Mouse (Mus musculus): ENCODE data around the gene Dclre1c. TPM values are rescaled to one million over a fixed set of nuclear protein-coding genes. Genes with fewer than 3 reads are reported as not detected.

Gene Dclre1c
- total and polyA plus RNA-seq, 2 experiments from 2014 or later, result 6.8 to 9.5 TPM

- no peak overlapping the region for H3K9ac ChIP-seq
- WGBS, result 98% methylated on average over 5 of the region's 5 CpGs
- ATAC-seq, result no peak
- no peaks in the 10 kb centered on the region for H3K4me1 ChIP-seq (ENCODE audit: insufficient read depth)
- H3K4me2 ChIP-seq (ENCODE audit: low read depth), result no peak overlapping the region
- H3K27me3 ChIP-seq (ENCODE audit: insufficient read depth, low read length), result no peaks in the 10 kb centered on the region
- DNase-seq, result no peak
- no peaks in the 10 kb centered on the region for H3K9me3 ChIP-seq (ENCODE audit: low read length)
- peaks cover 50% of the 10 kb centered on the region for H3K36me3 ChIP-seq (ENCODE audit: insufficient read depth)
- H3K27ac ChIP-seq (ENCODE audit: low read depth, low read length), result no peak overlapping the region
- TF ChIP-seq CTCF (IDR thresholded peaks at IDR 0.05; ENCODE audit: low read depth), result no peak
- no peak overlapping the region for H3K4me3 ChIP-seq (ENCODE audit: low read depth, low read length)
Measured at GRCm38 (mm10) chr2:3500886-3501285, 77.0 kb downstream of the Dclre1c start.

- Histone ChIP-seq H3K27me3 (ENCODE audit: insufficient read depth, low read length) (no peaks in the 10 kb centered on the region), H3K27ac (ENCODE audit: low read depth, low read length) (peak overlapping the region; percentile 94), H3K4me2 (ENCODE audit: low read depth) (peak overlapping the region; percentile 88), H3K4me1 (ENCODE audit: insufficient read depth) (no peaks in the 10 kb centered on the region; the same call in 1 of the 2 replicates), H3K9me3 (ENCODE audit: low read length) (no peaks in the 10 kb centered on the region), H3K36me3 (ENCODE audit: insufficient read depth) (peaks cover 16% of the 10 kb centered on the region), H3K9ac (peak overlapping the region; percentile 93), H3K4me3 (ENCODE audit: low read depth, low read length) (peak overlapping the region; percentile 93)
- DNase-seq (peak; percentile 4), ATAC-seq (no peak)
- no peak for TF ChIP-seq CTCF (IDR thresholded peaks at IDR 0.05; ENCODE audit: low read depth)
- under 1% methylated on average over 15 of the region's 15 CpGs for WGBS
Measured at GRCm38 (mm10) chr2:3512076-3512475, 88.1 kb downstream of the Dclre1c start.

- 1% methylated on average over 60 of the region's 60 CpGs for WGBS
- Histone ChIP-seq H3K4me3 (ENCODE audit: low read depth, low read length) (peak within 1 kb of the TSS; percentile 93), H3K4me1 (ENCODE audit: insufficient read depth) (no peaks in the 10 kb centered on the region; the same call in 1 of the 2 replicates), H3K27me3 (ENCODE audit: insufficient read depth, low read length) (no peaks in the 10 kb centered on the region), H3K27ac (ENCODE audit: low read depth, low read length) (peak within 1 kb of the TSS; percentile 94), H3K36me3 (ENCODE audit: insufficient read depth) (peaks cover 14% of the 10 kb centered on the region), H3K9me3 (ENCODE audit: low read length) (no peaks in the 10 kb centered on the region), H3K4me2 (ENCODE audit: low read depth) (peak within 1 kb of the TSS; percentile 88), H3K9ac (peak within 1 kb of the TSS; percentile 93)
- DNase-seq, result peak; percentile 99
- ATAC-seq, result peak; percentile 99
- peak; percentile 32 for TF ChIP-seq CTCF (IDR thresholded peaks at IDR 0.05; ENCODE audit: low read depth)
Measured at GRCm38 (mm10) chr2:3512552-3513454, 88.9 kb downstream of the Dclre1c start, which contains the start of the genes Gm45902, Hspa14 and Cdnf. Gm45902 (minus strand) TSS chr2:3512790. Hspa14 (minus strand) TSS chr2:3512814. Cdnf (plus strand) TSS chr2:3513030.

Other genes starting within 250 kb of the Dclre1c start
- 92.8 and 94.0 TPM in 2 replicates for gene Nmt2, start 139.9 kb upstream of the Dclre1c start, total RNA-seq (2014; rRNA removed)
- gene Nmt2, start 139.9 kb upstream of the Dclre1c start, polyA plus RNA-seq (2015; fragmentation: Nextera tagmentation; extraction: Ambion mirVana), result 80.4 and 101 TPM in 2 replicates
- 11.8 and 13.5 TPM in 2 replicates for gene Rpp38, start 91.5 kb upstream of the Dclre1c start, total RNA-seq (2014; rRNA removed)
- 9.4 and 9.8 TPM in 2 replicates for gene Rpp38, start 91.5 kb upstream of the Dclre1c start, polyA plus RNA-seq (2015; fragmentation: Nextera tagmentation; extraction: Ambion mirVana)
- gene Acbd7, start 88.0 kb upstream of the Dclre1c start, total RNA-seq (2014; rRNA removed), result 4.1 TPM in 1 of 2 replicates, not detected in the other
- gene Acbd7, start 88.0 kb upstream of the Dclre1c start, polyA plus RNA-seq (2015; fragmentation: Nextera tagmentation; extraction: Ambion mirVana), result 4.3 and 5.7 TPM in 2 replicates
- gene Olah, start 26.9 kb upstream of the Dclre1c start, total RNA-seq (2014; rRNA removed), result not detected in 2 replicates
- 0.13 TPM in 1 of 2 replicates, not detected in the other for gene Olah, start 26.9 kb upstream of the Dclre1c start, polyA plus RNA-seq (2015; fragmentation: Nextera tagmentation; extraction: Ambion mirVana)
- 6.4 and 13.2 TPM in 2 replicates for gene Meig1, start 1.5 kb upstream of the Dclre1c start, total RNA-seq (2014; rRNA removed)
- 20.8 and 25.3 TPM in 2 replicates for gene Meig1, start 1.5 kb upstream of the Dclre1c start, polyA plus RNA-seq (2015; fragmentation: Nextera tagmentation; extraction: Ambion mirVana)
- 6.8 and 12.1 TPM in 2 replicates for gene Suv39h2, start 50.9 kb downstream of the Dclre1c start, total RNA-seq (2014; rRNA removed)
- gene Suv39h2, start 50.9 kb downstream of the Dclre1c start, polyA plus RNA-seq (2015; fragmentation: Nextera tagmentation; extraction: Ambion mirVana), result 7.6 and 8.8 TPM in 2 replicates
- 8.1 and 10.8 TPM in 2 replicates for gene Gm45902, start 88.7 kb downstream of the Dclre1c start, total RNA-seq (2014; rRNA removed)
- 4.8 and 5.3 TPM in 2 replicates for gene Gm45902, start 88.7 kb downstream of the Dclre1c start, polyA plus RNA-seq (2015; fragmentation: Nextera tagmentation; extraction: Ambion mirVana)
- gene Hspa14, start 88.7 kb downstream of the Dclre1c start, total RNA-seq (2014; rRNA removed), result 63.1 and 67.0 TPM in 2 replicates
- 49.1 and 50.9 TPM in 2 replicates for gene Hspa14, start 88.7 kb downstream of the Dclre1c start, polyA plus RNA-seq (2015; fragmentation: Nextera tagmentation; extraction: Ambion mirVana)
- gene Cdnf, start 88.9 kb downstream of the Dclre1c start, total RNA-seq (2014; rRNA removed), result 0.71 and 0.92 TPM in 2 replicates
- 0.16 and 0.35 TPM in 2 replicates for gene Cdnf, start 88.9 kb downstream of the Dclre1c start, polyA plus RNA-seq (2015; fragmentation: Nextera tagmentation; extraction: Ambion mirVana)
- 60.2 and 63.4 TPM in 2 replicates for gene Fam107b, start 146.4 kb downstream of the Dclre1c start, total RNA-seq (2014; rRNA removed)
- 31.2 and 37.1 TPM in 2 replicates for gene Fam107b, start 146.4 kb downstream of the Dclre1c start, polyA plus RNA-seq (2015; fragmentation: Nextera tagmentation; extraction: Ambion mirVana)

All from forebrain, postnatal 0 days (tissue).